Mouse (Mus musculus): ENCODE results near the gene Gm7271. TPM values are rescaled to one million over a fixed set of nuclear protein-coding genes. Genes with fewer than 3 reads are reported as not detected.

Gene Gm7271
- not detected for polyA plus RNA-seq (2017; shearing (Covaris generic))

DNA sequence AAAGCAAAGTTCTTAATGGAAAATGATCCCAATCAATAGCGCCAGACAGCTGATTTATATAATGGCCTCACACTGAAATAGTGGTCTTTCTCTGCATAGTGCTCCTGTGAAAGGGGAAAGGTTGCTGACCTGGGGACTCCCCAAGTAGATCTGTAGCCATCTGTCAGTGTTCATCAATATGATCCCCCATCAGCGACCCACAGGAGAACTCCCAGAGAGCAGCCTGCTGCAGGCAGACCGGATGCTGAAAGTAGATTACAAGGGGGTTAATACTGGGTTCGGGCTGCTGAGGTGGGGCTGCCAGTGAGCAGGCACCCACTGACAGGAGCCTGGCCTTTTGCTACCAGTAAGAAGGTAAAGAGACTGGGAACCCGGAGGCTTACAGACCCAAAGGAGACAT is at the start of gene Gm7271:
Gene Gm7271, plus strand, starts transcription at position 230 of the 400 bp plus-strand sequence.

GRCm38 (mm10) chr5:76529040-76529703 is 45.3 kb downstream of the Gm7271 start, which contains the start of gene Exoc1:
TSS of gene Exoc1 (plus strand) at chr5:76529311.

Other genes with a start within 250 kb of the Gm7271 start
- gene Clock, start 179.2 kb upstream of the Gm7271 start, polyA plus RNA-seq (2017; shearing (Covaris generic)): 16.5 TPM
- gene Pdcl2, start 152.9 kb upstream of the Gm7271 start, polyA plus RNA-seq (2017; shearing (Covaris generic)): not detected
- gene Nmu, start 120.3 kb upstream of the Gm7271 start, polyA plus RNA-seq (2017; shearing (Covaris generic)): not detected
- 43.8 TPM for gene Exoc1, start 45.3 kb downstream of the Gm7271 start, polyA plus RNA-seq (2017; shearing (Covaris generic))
- 12.2 TPM for gene Cep135, start 104.7 kb downstream of the Gm7271 start, polyA plus RNA-seq (2017; shearing (Covaris generic))
- 0.65 TPM for gene C530008M17Rik, start 172.5 kb downstream of the Gm7271 start, polyA plus RNA-seq (2017; shearing (Covaris generic))

All from CD4-positive, CD25-positive, alpha-beta regulatory T cell (primary cell).